Mouse (Mus musculus) urinary bladder, adult 2 months (tissue): ENCODE results near the gene Fam32a. TPM values are rescaled to one million over a fixed set of nuclear protein-coding genes. Genes with fewer than 3 reads are reported as not detected.

Experiments
- polyA plus RNA-seq: library from polyadenylated mRNA; depleted of rRNA; stranded (reverse); fragments of >200 nt; gene quantifications from 2 replicates; pipeline ENCODE4 v1.2.3, GENCODE M21; 2012; rRNA removed

Gene Fam32a
- polyA plus RNA-seq, 1 experiment = 70.7 TPM

Other genes with a start within 250 kb of the Fam32a start
- gene Cyp4f18, start 210.1 kb upstream of the Fam32a start, polyA plus RNA-seq = 3.6 TPM in 2 replicates
- not detected in 2 replicates for gene Olfr372, start 178.5 kb upstream of the Fam32a start, polyA plus RNA-seq
- gene Olfr373, start 136.6 kb upstream of the Fam32a start, polyA plus RNA-seq = not detected in 2 replicates
- not detected in 2 replicates for gene Olfr374, start 112.7 kb upstream of the Fam32a start, polyA plus RNA-seq
- gene Tpm4, start 84.8 kb upstream of the Fam32a start, polyA plus RNA-seq = 200 and 234 TPM in 2 replicates
- gene Rab8a, start 58.5 kb upstream of the Fam32a start, polyA plus RNA-seq = 82.2 and 89.4 TPM in 2 replicates
- 0.23 and 0.24 TPM in 2 replicates for gene Hsh2d, start 30.1 kb upstream of the Fam32a start, polyA plus RNA-seq
- gene Cib3, start 6.9 kb upstream of the Fam32a start, polyA plus RNA-seq = 0.04 and 0.11 TPM in 2 replicates
- gene Gm11034, start 6.1 kb upstream of the Fam32a start, polyA plus RNA-seq = not detected in 2 replicates
- gene Ap1m1, start 20.3 kb downstream of the Fam32a start, polyA plus RNA-seq = 75.1 TPM in 2 replicates
- 6.2 and 8.5 TPM in 2 replicates for gene Gm10282, start 85.5 kb downstream of the Fam32a start, polyA plus RNA-seq
- gene Klf2, start 99.3 kb downstream of the Fam32a start, polyA plus RNA-seq = 32.4 and 36.7 TPM in 2 replicates
- 52.1 and 54.6 TPM in 2 replicates for gene Eps15l1, start 201.7 kb downstream of the Fam32a start, polyA plus RNA-seq
- 0.98 and 1.2 TPM in 2 replicates for gene Calr3, start 224.1 kb downstream of the Fam32a start, polyA plus RNA-seq
- gene 1700030K09Rik, start 224.2 kb downstream of the Fam32a start, polyA plus RNA-seq = 8.7 and 9.3 TPM in 2 replicates